Mouse (Mus musculus) megakaryocyte, embryonic 14.5 days (primary cell): ENCODE results near the gene Psapl1.

Experiments used
- FLI1 ChIP-seq: IDR thresholded peaks from 2 replicates; pipeline ENCODE4 v1.6.1; 2012; ENCODE audit warnings: low read length, inconsistent platforms, mixed read lengths
- GATA1 ChIP-seq: IDR thresholded peaks from 3 replicates; pipeline ENCODE4 v1.6.1; 2012; ENCODE audit warnings: mixed read lengths, low read length, inconsistent platforms, borderline replicate concordance

- TF ChIP-seq GATA1 (no peak), FLI1 (no peak)
Observed at GRCm38 (mm10) chr5:36220626-36221025, 16.8 kb downstream of the Psapl1 start.
